8 mouse cellular contexts compared by ENCODE assay signal in genomic region chr3:107953328-107953755, GRCm38 (mm10). TPM values are rescaled to one million over a fixed set of nuclear protein-coding genes. Genes with fewer than 3 reads are reported as not detected.
DNase-seq lines count a peak whose midpoint lies in the region; ATAC-seq and TF ChIP-seq lines count a peak whose summit lies in the region.

No protein-coding gene starts in this region.

- no peaks in the 10 kb centered on the region for H3K9me3 ChIP-seq in forebrain, embryonic 11.5 days (ENCODE audit: control insufficient read depth, low read length)

- no peak overlapping the region for H3K4me3 ChIP-seq in bone marrow, adult 2 months (replicated peaks; ENCODE audit: control insufficient read depth, low read depth, low read length)
- no peak overlapping the region for H3K4me3 ChIP-seq in forebrain, embryonic 11.5 days (ENCODE audit: low read depth, low read length)

- TF ChIP-seq CTCF in bone marrow, adult 2 months (IDR thresholded peaks at IDR 0.05; ENCODE audit: control insufficient read depth, insufficient read depth, low read length), result peak; percentile 88

- H3K36me3 ChIP-seq in forebrain, embryonic 11.5 days (ENCODE audit: control insufficient read depth, insufficient read depth, low read length), result no peaks in the 10 kb centered on the region

- no peaks in the 10 kb centered on the region for H3K4me1 ChIP-seq in bone marrow, adult 2 months (ENCODE audit: control insufficient read depth, insufficient read depth, low read length)
- no peaks in the 10 kb centered on the region for H3K4me1 ChIP-seq in forebrain, embryonic 11.5 days (replicated peaks; ENCODE audit: control insufficient read depth, insufficient read depth, low read length)

- ATAC-seq in forebrain, embryonic 11.5 days (replicated peaks; ENCODE audit: low FRiP score), result 0 out of 2 replicates have a peak, but pooled peaks have one; percentile 36

- no peak for TF ChIP-seq POLR2A in bone marrow, adult 2 months (IDR thresholded peaks at IDR 0.05; ENCODE audit: borderline replicate concordance, control insufficient read depth, low read depth, low read length)

- 18% methylated on average over 6 of the region's 6 CpGs for WGBS in bone marrow, adult 2 months
- WGBS in forebrain, embryonic 11.5 days, result 22% methylated on average over 6 of the region's 6 CpGs

- no peak overlapping the region for H3K9ac ChIP-seq in forebrain, embryonic 11.5 days (ENCODE audit: low read length)

- no peaks in the 10 kb centered on the region for H3K27me3 ChIP-seq in forebrain, embryonic 11.5 days (ENCODE audit: control insufficient read depth, insufficient read depth, low read length)

- no peak overlapping the region for H3K27ac ChIP-seq in bone marrow, adult 2 months (ENCODE audit: control insufficient read depth, insufficient read depth, low read depth, low read length, poor library complexity)
- no peak overlapping the region for H3K27ac ChIP-seq in forebrain, embryonic 11.5 days (ENCODE audit: low read depth, low read length)

- DNase-seq in MEL-GATA-1-ER (ENCODE audit: extremely low read depth, low read depth), result peak; percentile 59
- DNase-seq in forebrain, embryonic 11.5 days (ENCODE audit: low spot score), result no peak
- DNase-seq in heart, postnatal 4 days, result peak; percentile 84
- DNase-seq in layer of hippocampus, adult 8-10 months (ENCODE audit: low spot score in 2 of 2), result peak; percentile 64 to 75
- peak; percentile 84 for DNase-seq in lung, postnatal 25 days (ENCODE audit: low spot score)
- peak; percentile 79 to 82 for DNase-seq in right cerebral cortex, postnatal 10 days (ENCODE audit: low spot score in 2 of 2)
- DNase-seq in yolk sac, embryonic 10.5 days (ENCODE audit: low spot score), result no peak

- H3K4me2 ChIP-seq in forebrain, embryonic 11.5 days (ENCODE audit: low read depth, low read length, severe bottlenecking), result no peak overlapping the region

RNA-seq across cellular contexts. Expression of gene Gstm6, which starts 9.8 kb away (rescaled TPM):
- 1.8 TPM in 1 of 2 replicates, not detected in the other for polyA plus RNA-seq in bone marrow, adult 2 months (2011; ENCODE audit: insufficient read depth, insufficient read length, low replicate concordance, missing spikeins)
- polyA plus RNA-seq in forebrain, embryonic 11.5 days (2014; fragmentation: Nextera tagmentation; extraction: Ambion mirVana), result 9.1 and 13.6 TPM in 2 replicates
- total RNA-seq in heart, postnatal 4 days (2021), result 1 to 10 TPM; 4.1 to 4.5 TPM
- 10 to 100 TPM; 15.9 to 20.0 (median 17.4) TPM for total RNA-seq in layer of hippocampus, adult 8-10 months (2022)

RNA-seq across cellular contexts. Expression of gene Gstm3, which starts 15.7 kb away (rescaled TPM):
- not detected in 2 replicates for polyA plus RNA-seq in bone marrow, adult 2 months (2011; ENCODE audit: insufficient read depth, insufficient read length, low replicate concordance, missing spikeins)
- polyA plus RNA-seq in forebrain, embryonic 11.5 days (2014; fragmentation: Nextera tagmentation; extraction: Ambion mirVana), result not detected in 2 replicates
- total RNA-seq in heart, postnatal 4 days (2021), result not detected
- not detected for total RNA-seq in layer of hippocampus, adult 8-10 months (2022)

RNA-seq across cellular contexts. Expression of gene Gstm7, which starts 21.7 kb away (rescaled TPM):
- polyA plus RNA-seq in bone marrow, adult 2 months (2011; ENCODE audit: insufficient read depth, insufficient read length, low replicate concordance, missing spikeins), result not detected in 2 replicates
- polyA plus RNA-seq in forebrain, embryonic 11.5 days (2014; fragmentation: Nextera tagmentation; extraction: Ambion mirVana), result 42.9 and 53.5 TPM in 2 replicates
- 10 to 100 TPM; 23.0 to 23.2 TPM for total RNA-seq in heart, postnatal 4 days (2021)
- 100 to 1,000 TPM; 147 to 158 (median 155) TPM for total RNA-seq in layer of hippocampus, adult 8-10 months (2022)

RNA-seq across cellular contexts. Expression of gene Gstm2, which starts 32.9 kb away (rescaled TPM):
- 8.7 and 10.5 TPM in 2 replicates for polyA plus RNA-seq in bone marrow, adult 2 months (2011; ENCODE audit: insufficient read depth, insufficient read length, low replicate concordance, missing spikeins)
- polyA plus RNA-seq in forebrain, embryonic 11.5 days (2014; fragmentation: Nextera tagmentation; extraction: Ambion mirVana), result 10.6 and 13.3 TPM in 2 replicates
- 10 to 100 TPM; 43.2 to 43.6 TPM for total RNA-seq in heart, postnatal 4 days (2021)
- 1 to 10 TPM; 3.1 to 5.0 (median 4.0) TPM for total RNA-seq in layer of hippocampus, adult 8-10 months (2022)

RNA-seq across cellular contexts. Expression of gene Gstm5, which starts 57.7 kb away (rescaled TPM):
- 40.9 and 62.6 TPM in 2 replicates for polyA plus RNA-seq in bone marrow, adult 2 months (2011; ENCODE audit: insufficient read depth, insufficient read length, low replicate concordance, missing spikeins)
- polyA plus RNA-seq in forebrain, embryonic 11.5 days (2014; fragmentation: Nextera tagmentation; extraction: Ambion mirVana), result 222 and 238 TPM in 2 replicates
- 10 to 100 TPM; 48.2 to 50.6 TPM for total RNA-seq in heart, postnatal 4 days (2021)
- 100 to 1,000 TPM; 226 to 282 (median 255) TPM for total RNA-seq in layer of hippocampus, adult 8-10 months (2022)

Comparison
In these comparisons a context has a peak if more than half of its experiments do, and no peak if none do; other contexts are left out.
1. DNase-seq: peak in MEL-GATA-1-ER (single experiment), heart, postnatal 4 days (single experiment), layer of hippocampus, adult 8-10 months (2 of 2), lung, postnatal 25 days (single experiment) and right cerebral cortex, postnatal 10 days (2 of 2); none in forebrain, embryonic 11.5 days (single experiment) and yolk sac, embryonic 10.5 days (single experiment).
2. RNA of gene Gstm7, which starts 21.7 kb away (total RNA-seq): 147 to 158 TPM in layer of hippocampus, adult 8-10 months; 23.0 to 23.2 TPM in heart, postnatal 4 days; every median in the first group is over 4 times any median in the second.